Mouse (Mus musculus) cortical plate, adult 2 months (tissue): ENCODE results near the gene R3hcc1l.

Experiments
- CTCF ChIP-seq: fragments of 200-500 bp; IDR thresholded peaks from 2 replicates; pipeline ENCODE4 v1.5.1; 2011; ENCODE audit warnings: mild to moderate bottlenecking, control low read depth, low read length; ENCODE audit not compliant: insufficient read depth; ENCODE audit errors: extremely low read depth
- POLR2A ChIP-seq: fragments of 200-500 bp; IDR thresholded peaks from 2 replicates; pipeline ENCODE4 v1.6.1; 2011; ENCODE audit warnings: mild to moderate bottlenecking, low read length, control low read depth; ENCODE audit not compliant: insufficient read depth; ENCODE audit errors: extremely low read depth

GRCm38 (mm10) chr19:42602576-42602975, 84.0 kb downstream of the R3hcc1l start:
- TF ChIP-seq CTCF (no peak), POLR2A (no peak)
